Mouse (Mus musculus): ENCODE data around the gene Nynrin. TPM values are rescaled to one million over a fixed set of nuclear protein-coding genes. Genes with fewer than 3 reads are reported as not detected.

Gene Nynrin
- total RNA-seq, 1 experiment from 2014 or later, result 14.1 TPM

GRCm38 (mm10) chr14:55878316-55878940 is 24.6 kb downstream of the Nynrin start:
- no peak for DNase-seq

GRCm38 (mm10) chr14:55879623-55880022 is 25.8 kb downstream of the Nynrin start:
- DNase-seq, result peak; percentile 89

- DNase-seq, result no peak
Measured at GRCm38 (mm10) chr14:55880982-55881381, 27.2 kb downstream of the Nynrin start.

- DNase-seq, result no peak
Measured at GRCm38 (mm10) chr14:55882171-55882641, 28.4 kb downstream of the Nynrin start.

- no peak for DNase-seq
Measured at GRCm38 (mm10) chr14:55883149-55883661, 29.4 kb downstream of the Nynrin start.

GRCm38 (mm10) chr14:55883663-55884062 is 29.9 kb downstream of the Nynrin start:
- DNase-seq, result no peak

- DNase-seq, result peak; percentile 90
Measured at GRCm38 (mm10) chr14:55884166-55884565, 30.4 kb downstream of the Nynrin start, which contains the start of gene Cbln3. TSS of gene Cbln3 (minus strand) at chr14:55884392.

- peak; percentile 96 for DNase-seq
Measured at GRCm38 (mm10) chr14:55884713-55885113, 30.9 kb downstream of the Nynrin start, which contains the start of gene Khnyn. TSS of gene Khnyn (plus strand) at chr14:55884947.

- no peak for DNase-seq
Measured at GRCm38 (mm10) chr14:55885114-55885790, 31.4 kb downstream of the Nynrin start.

GRCm38 (mm10) chr14:55885791-55886271 is 32.0 kb downstream of the Nynrin start:
- DNase-seq, result peak; percentile 77

- no peak for DNase-seq
Measured at GRCm38 (mm10) chr14:55886571-55887382, 33.0 kb downstream of the Nynrin start.

- DNase-seq, result no peak
Measured at GRCm38 (mm10) chr14:55897671-55898070, 43.9 kb downstream of the Nynrin start.

GRCm38 (mm10) chr14:55898947-55899346 is 45.1 kb downstream of the Nynrin start:
- no peak for DNase-seq

GRCm38 (mm10) chr14:55899701-55900413 is 46.0 kb downstream of the Nynrin start, which contains the start of gene Sdr39u1:
TSS of gene Sdr39u1 (minus strand) at chr14:55900293.
- peak; percentile 95 for DNase-seq

GRCm38 (mm10) chr14:55900414-55900755 is 46.6 kb downstream of the Nynrin start:
- DNase-seq, result no peak

GRCm38 (mm10) chr14:55905518-55905917 is 51.7 kb downstream of the Nynrin start:
- no peak for DNase-seq

GRCm38 (mm10) chr14:55913406-55913805 is 59.6 kb downstream of the Nynrin start:
- DNase-seq, result peak; percentile 11

- DNase-seq, result peak; percentile 84
Measured at GRCm38 (mm10) chr14:55918240-55919082, 64.7 kb downstream of the Nynrin start.

- DNase-seq, result no peak
Measured at GRCm38 (mm10) chr14:55922475-55923232, 68.8 kb downstream of the Nynrin start.

Measured in adrenal gland, postnatal 14 days (tissue).